Mouse (Mus musculus) brain, embryonic 14.5 days (tissue): ENCODE measurements around the gene Daam1.

Experiments used
- CTCF ChIP-seq: fragments of 200-500 bp; IDR thresholded peaks from 2 replicates; pipeline ENCODE4 v1.5.1; 2012; ENCODE audit warnings: inconsistent platforms, mild to moderate bottlenecking, moderate library complexity, borderline replicate concordance; ENCODE audit not compliant: insufficient read depth, insufficient read length; ENCODE audit errors: extremely low read depth
- POLR2A ChIP-seq: fragments of 200-500 bp; IDR thresholded peaks from 2 replicates; pipeline ENCODE4 v1.6.1; 2012; ENCODE audit warnings: mild to moderate bottlenecking, inconsistent platforms, borderline replicate concordance; ENCODE audit not compliant: poor library complexity, insufficient read depth, insufficient read length, severe bottlenecking; ENCODE audit errors: extremely low read depth

- no peak for TF ChIP-seq CTCF
- no peak for TF ChIP-seq POLR2A
These were observed 25.5 kb downstream of the Daam1 start for GRCm38 (mm10) chr12:71856480-71856754.
